Mouse (Mus musculus) lung, postnatal 14 days (tissue): ENCODE data around the gene Tnfrsf1b.

Experiments used
- DNase-seq: peaks from one replicate; pipeline ENCODE4 v3.0.0; 2021

Tnfrsf1b gene

DNA sequence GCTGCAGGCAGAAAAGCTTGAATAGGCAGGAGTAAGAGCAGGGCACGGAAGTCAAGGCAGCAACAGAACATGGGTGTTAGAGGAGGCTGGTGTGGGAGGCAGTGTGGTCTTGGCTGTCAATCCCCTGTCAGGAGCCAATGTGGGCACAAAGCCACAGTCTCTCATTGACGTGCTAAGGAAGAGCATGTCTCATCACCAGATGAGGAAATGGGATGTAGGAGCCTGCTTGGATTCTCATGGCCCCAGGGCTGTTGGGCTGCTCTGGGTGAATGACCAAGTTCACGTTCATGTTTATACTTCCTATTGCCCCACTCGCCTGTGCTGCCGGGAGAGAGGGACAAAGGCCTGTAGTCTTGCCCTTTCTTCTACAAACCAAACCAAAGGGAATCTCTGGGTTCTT is 28.8 kb downstream of the Tnfrsf1b start:
- DNase-seq: no peak

DNA sequence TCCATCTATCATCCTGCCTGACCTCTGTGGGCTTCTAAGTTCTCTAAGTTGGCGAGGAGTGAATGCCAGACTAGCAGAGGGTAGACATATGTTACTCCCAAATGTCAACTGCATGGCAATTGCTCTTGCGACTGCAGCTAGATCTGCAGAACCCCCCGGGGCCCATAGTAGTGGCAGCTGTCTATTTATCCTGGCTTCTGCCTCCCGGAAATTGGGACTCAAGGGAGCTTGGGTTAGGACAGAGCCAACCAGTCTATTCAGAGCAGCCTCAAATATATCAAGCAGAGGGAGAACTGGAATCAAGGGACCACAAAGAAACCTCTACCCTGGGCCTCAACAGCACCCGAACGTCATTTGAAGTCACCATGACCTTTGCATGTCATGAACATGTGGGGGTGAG is 29.6 kb downstream of the Tnfrsf1b start:
- DNase-seq: no peak

GRCm38 (mm10) chr4:145215396-145215795 is 31.3 kb downstream of the Tnfrsf1b start:
- no peak for DNase-seq

GRCm38 (mm10) chr4:145214786-145215174 is 31.9 kb downstream of the Tnfrsf1b start:
- no peak for DNase-seq

DNA sequence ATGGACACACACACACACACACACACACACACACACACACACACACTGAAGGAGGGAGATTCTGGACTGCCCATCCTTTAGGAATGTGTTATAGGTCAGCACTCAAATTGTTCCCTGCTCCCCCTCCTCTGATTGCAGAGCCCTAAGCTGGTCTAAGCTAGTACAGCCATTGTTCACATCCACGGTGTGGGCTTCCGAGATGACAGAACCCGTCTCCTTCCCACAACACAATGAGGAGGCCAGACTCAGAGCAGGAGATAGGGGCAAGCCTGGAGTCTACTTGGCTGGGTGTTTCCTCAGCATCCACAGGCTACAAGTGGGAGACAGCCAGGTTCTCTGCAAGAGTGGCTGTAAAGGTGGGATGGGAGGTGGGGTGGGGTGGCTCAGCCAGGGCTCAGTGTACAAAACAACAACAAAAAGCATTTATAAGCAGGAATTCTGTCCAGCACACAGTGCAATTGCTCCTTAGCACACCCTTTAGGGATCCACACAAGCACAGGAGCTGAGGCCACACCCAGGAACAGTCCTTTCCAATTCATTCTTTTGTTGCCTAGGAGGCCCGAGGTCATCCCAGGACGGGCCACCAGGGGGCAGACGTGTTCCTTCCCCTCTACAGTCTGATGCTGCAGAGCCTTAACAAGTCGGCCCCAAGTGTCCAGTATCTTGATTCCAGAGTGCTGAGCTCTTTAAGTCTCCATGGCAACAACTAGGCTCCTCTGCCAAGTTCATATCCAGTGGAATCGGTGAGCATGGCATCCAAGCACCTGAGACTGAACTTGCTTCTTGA is 32.5 kb downstream of the Tnfrsf1b start:
- DNase-seq: peak; percentile 96

DNA sequence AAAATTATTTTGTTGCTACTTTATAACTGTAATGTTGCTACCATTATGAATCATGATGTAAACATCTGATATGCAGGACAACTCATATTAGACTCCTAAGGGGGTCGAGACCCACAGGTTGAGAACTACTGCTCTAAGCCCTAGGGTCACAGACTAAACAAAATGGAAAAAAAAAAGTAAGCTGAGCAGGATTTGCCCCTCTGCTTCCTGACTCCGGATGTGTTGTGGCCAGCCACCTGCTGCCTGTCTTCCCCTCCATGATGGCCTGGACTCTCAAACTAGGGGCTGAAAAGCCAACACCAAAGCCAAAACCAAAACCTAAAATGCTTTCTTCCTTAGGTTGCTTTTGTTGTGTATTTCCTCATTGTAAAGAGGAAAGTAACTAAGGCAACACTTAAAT is 35.6 kb downstream of the Tnfrsf1b start:
- no peak for DNase-seq

DNA sequence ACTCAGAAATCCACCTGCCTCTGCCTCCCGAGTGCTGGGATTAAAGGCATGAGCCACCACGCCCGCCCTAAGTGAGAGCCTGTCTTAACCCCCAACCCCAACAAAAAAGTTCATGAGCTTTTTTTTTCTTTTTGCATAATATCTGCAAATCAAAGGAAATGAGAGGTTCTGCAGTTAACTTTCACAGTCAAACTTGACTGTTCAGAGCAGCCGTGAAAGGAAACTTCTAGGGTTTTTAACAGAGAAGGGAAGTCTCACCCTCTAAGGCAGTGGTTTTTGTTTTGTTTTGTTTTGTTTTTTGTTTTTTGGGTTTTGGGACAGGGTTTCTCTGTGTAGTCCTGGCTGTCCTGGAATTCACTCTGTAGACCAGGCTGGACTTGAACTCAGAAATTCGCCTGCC is 36.1 kb downstream of the Tnfrsf1b start:
- no peak for DNase-seq

DNA sequence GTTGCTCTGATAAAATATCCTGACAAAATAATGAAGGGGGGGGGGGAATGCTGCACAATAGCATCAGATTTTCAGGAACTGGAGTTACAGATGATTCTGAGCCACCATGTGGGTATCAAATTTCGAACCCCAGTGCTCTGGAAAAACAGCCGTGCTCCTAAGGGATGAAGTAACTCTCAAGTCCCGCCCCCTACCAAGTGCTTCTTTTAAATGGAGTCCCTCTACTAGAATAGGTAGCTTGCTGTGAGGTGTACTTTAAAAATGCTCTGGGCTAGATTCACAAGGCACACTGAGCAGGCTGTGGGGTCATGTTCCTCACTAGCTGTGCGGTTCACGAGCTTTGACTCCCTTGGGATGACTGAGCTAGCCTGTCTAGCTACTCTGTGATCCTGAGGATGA is 37.0 kb downstream of the Tnfrsf1b start:
- DNase-seq: no peak

GRCm38 (mm10) chr4:145209076-145209689 is 37.5 kb downstream of the Tnfrsf1b start:
- DNase-seq: no peak

DNA sequence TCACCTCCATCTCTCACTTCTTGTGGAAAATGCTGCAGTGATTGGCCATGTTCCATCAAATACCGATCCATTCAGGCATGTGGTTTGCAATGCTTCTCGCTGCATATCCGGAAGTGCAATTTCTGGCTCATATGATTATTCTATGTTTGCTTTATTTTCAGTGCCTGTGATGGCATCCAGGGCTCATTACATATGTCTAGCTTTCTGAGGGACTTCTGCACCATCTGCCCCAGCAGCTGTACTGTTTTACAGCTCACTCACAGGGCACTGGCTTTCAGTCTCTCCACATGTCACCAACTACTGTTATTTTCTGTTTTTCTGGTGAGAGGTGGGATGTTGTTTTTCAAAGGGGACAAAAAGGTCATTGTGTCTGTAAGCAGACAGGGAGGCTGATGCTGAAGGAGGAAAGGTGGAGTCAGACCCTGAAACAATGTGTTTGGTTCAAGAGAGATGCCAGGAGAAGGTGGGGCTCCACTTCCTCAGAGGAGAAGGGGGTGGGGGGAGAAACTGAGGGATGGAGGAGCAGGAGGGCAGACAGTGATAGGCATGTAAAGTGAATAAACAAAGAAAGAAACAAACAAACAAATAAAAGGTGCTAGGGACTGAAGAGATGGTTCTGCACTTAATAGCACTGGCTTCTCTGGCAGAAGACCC is 38.8 kb downstream of the Tnfrsf1b start:
- DNase-seq: no peak

DNA sequence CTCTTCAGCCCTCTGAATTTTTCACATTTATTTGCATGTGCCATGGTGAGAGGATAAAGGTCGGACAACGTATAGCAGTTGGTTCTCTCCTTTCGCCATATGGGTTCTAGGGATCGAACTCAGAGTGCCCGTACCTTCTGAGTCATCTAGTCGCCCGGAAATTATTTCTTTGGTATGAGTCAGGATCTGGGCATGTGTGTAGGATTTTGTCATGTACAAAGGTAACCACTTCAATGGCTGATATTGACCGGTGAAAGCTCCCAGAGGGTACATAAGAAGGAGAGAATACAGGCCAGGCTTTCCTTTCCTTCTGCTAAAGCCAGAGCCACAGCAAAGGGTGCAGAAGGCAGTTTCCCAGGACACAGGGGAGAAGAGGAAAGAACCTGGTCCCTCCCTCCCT is 41.9 kb downstream of the Tnfrsf1b start:
- no peak for DNase-seq

- no peak for DNase-seq
Measured at GRCm38 (mm10) chr4:145203305-145203704, 43.4 kb downstream of the Tnfrsf1b start.

- DNase-seq: no peak
Measured at GRCm38 (mm10) chr4:145201424-145201823, 45.2 kb downstream of the Tnfrsf1b start.

DNA sequence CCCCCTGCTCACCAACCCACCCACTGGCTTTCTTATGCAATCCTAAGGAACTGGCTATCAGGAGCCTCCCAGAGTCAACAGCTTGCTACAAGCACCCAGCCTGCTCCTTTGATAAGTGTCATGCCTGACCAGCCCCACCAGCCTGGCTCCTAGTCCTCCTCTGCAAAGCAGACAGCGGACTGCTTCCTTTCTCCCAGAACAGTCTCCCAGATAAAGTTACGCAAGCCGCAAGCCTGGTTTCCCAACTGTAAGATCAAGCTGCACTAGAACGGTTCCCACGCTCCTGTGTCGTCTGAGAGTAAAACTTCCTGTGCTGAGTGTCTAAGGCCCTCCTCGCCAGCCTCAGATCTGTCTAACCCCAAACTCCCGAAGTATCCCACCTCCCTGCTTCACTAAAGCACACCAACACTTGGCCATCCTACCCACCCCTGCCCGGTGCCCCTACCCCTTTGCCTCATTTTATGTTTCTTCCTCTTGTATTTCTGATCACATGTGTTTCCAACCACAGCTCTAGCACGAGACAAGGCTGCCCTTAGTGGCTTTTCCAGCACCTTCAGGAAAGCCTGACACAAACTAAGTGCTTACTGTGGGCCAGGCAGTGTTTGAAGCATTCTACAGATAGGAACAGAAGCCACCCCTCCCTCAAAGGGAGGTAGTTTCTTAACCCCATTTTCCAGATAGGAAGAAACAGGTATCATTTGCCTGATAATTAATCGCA is 46.5 kb downstream of the Tnfrsf1b start:
- DNase-seq: peak; percentile 60

DNA sequence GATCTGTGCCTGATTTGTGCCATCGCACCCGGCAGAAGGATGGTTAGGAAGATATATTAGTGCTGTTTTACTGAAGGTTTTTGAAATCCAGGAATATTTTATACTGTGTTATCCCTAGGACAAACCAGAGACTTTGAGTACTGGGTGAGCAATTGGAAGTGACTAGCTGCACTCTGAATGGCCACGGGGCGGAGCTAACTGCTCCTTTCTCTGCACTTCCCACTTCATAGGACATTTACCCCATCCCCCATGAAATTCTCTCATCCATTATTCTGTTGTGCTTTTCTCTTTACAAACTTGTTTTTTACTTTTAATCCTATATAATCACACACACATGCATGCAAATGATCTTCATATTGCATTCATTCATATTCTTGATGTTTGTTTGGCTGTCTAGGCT is 50.1 kb downstream of the Tnfrsf1b start:
- no peak for DNase-seq

- no peak for DNase-seq
Measured at GRCm38 (mm10) chr4:145195172-145195571, 51.5 kb downstream of the Tnfrsf1b start.

DNA sequence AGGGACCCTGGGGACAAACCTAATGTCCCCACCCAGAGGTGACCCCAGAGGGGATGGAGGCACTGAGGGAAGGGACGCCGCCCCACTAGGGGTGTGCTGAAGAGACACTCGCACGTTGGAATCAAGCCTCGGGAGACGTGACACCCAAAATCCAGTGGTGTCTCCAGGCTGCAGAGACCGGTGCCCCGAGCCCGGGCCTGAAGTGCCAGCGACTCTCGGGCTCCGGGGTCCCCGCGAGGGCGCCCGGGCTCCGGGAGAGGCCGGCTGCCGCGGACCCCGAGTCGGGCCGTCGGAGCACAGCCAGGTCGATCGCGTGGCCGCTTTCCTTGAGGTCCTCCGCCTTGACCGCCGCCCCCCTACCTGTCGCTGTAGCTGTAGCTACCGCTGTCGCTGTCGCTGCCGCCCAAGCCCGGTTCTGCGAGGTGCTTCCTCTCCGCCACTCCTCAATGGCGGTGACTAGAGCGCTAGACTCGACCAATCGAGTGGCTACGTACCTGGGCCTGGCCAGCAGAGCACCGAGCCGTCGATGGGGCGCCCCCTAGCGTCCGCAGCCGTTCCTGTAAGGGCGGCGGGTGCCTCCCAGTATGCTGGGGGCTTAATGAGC is 52.0 kb downstream of the Tnfrsf1b start, which contains the start of gene Vps13d:
Gene Vps13d, minus strand, starts transcription at position 447 of the 604 bp plus-strand sequence.
- DNase-seq: peak; percentile 95

GRCm38 (mm10) chr4:145193991-145194511 is 52.6 kb downstream of the Tnfrsf1b start:
- peak; percentile 28 for DNase-seq

DNA sequence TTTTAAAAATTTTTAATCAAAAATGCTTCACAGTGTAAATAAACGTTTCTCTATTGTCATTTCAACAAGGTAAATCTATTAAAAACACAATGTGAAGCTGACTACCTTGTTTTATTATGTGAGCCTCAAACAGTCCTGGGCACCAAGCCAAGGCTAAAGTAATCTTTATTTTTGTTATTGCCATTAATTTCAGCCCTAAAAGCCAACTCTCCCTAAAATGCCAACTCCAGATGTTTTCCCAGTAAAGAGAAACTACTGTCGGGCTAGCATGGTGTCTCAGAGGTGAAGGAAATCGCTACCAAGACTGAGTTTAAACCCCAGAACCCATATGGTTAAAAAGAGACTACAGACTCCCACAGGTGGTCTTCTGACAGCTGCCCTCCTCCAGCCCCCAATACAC is 53.3 kb downstream of the Tnfrsf1b start:
- no peak for DNase-seq

GRCm38 (mm10) chr4:145192686-145193085 is 54.0 kb downstream of the Tnfrsf1b start:
- no peak for DNase-seq

GRCm38 (mm10) chr4:145188561-145188960 is 58.1 kb downstream of the Tnfrsf1b start:
- DNase-seq: no peak

GRCm38 (mm10) chr4:145187619-145188018 is 59.1 kb downstream of the Tnfrsf1b start:
- DNase-seq: no peak
